Mouse (Mus musculus) urinary bladder, postnatal 25 days (tissue): ENCODE measurements around the gene Col4a3.
A peak's percentile ranks its signal among the peaks of the same experiment; 100 is the strongest.

Source experiments
- DNase-seq: peaks from one replicate; pipeline ENCODE4 v3.0.0; 2022; ENCODE audit warnings: low spot score

Gene Col4a3

GRCm38 (mm10) chr1:82605856-82606255, 19.1 kb downstream of the Col4a3 start:
- DNase-seq, result no peak

GRCm38 (mm10) chr1:82608646-82609262, 22.0 kb downstream of the Col4a3 start:
- no peak for DNase-seq

- DNase-seq, result no peak
These were observed 25.4 kb downstream of the Col4a3 start for GRCm38 (mm10) chr1:82612061-82612660.

- DNase-seq, result no peak
These were observed 31.3 kb downstream of the Col4a3 start for GRCm38 (mm10) chr1:82618001-82618400.

- no peak for DNase-seq
These were observed 31.9 kb downstream of the Col4a3 start for GRCm38 (mm10) chr1:82618592-82618991.

GRCm38 (mm10) chr1:82619981-82620380, 33.3 kb downstream of the Col4a3 start:
- DNase-seq, result no peak

GRCm38 (mm10) chr1:82624934-82625333, 38.2 kb downstream of the Col4a3 start:
- no peak for DNase-seq

- DNase-seq, result no peak
These were observed 38.8 kb downstream of the Col4a3 start for GRCm38 (mm10) chr1:82625474-82625873.

- DNase-seq, result no peak
These were observed 40.9 kb downstream of the Col4a3 start for GRCm38 (mm10) chr1:82627652-82628051.

GRCm38 (mm10) chr1:82629495-82629894, 42.8 kb downstream of the Col4a3 start:
- DNase-seq, result no peak

- no peak for DNase-seq
These were observed 44.6 kb downstream of the Col4a3 start for GRCm38 (mm10) chr1:82631169-82631792.

GRCm38 (mm10) chr1:82634545-82635253, 48.0 kb downstream of the Col4a3 start:
- no peak for DNase-seq

GRCm38 (mm10) chr1:82635254-82635620, 48.5 kb downstream of the Col4a3 start:
- DNase-seq, result no peak

GRCm38 (mm10) chr1:82636321-82636720, 49.6 kb downstream of the Col4a3 start:
- no peak for DNase-seq

- no peak for DNase-seq
These were observed 50.7 kb downstream of the Col4a3 start for GRCm38 (mm10) chr1:82637414-82637813.

- no peak for DNase-seq
These were observed 51.7 kb downstream of the Col4a3 start for GRCm38 (mm10) chr1:82638428-82638827.

GRCm38 (mm10) chr1:82641316-82641987, 54.7 kb downstream of the Col4a3 start:
- DNase-seq, result peak; percentile 86

GRCm38 (mm10) chr1:82647989-82648388, 61.3 kb downstream of the Col4a3 start:
- DNase-seq, result no peak

GRCm38 (mm10) chr1:82650868-82651267, 64.1 kb downstream of the Col4a3 start:
- DNase-seq, result no peak

GRCm38 (mm10) chr1:82654046-82654445, 67.3 kb downstream of the Col4a3 start:
- no peak for DNase-seq

- no peak for DNase-seq
These were observed 69.7 kb downstream of the Col4a3 start for GRCm38 (mm10) chr1:82656452-82656851.

- no peak for DNase-seq
These were observed 75.5 kb downstream of the Col4a3 start for GRCm38 (mm10) chr1:82662269-82662668.
